Mouse (Mus musculus) megakaryocyte, embryonic 14.5 days (primary cell): ENCODE results near the gene Nfrkb.

Source experiments
- FLI1 ChIP-seq: IDR thresholded peaks from 2 replicates; pipeline ENCODE4 v1.6.1; 2012; ENCODE audit warnings: low read length, inconsistent platforms, mixed read lengths
- GATA1 ChIP-seq: IDR thresholded peaks from 3 replicates; pipeline ENCODE4 v1.6.1; 2012; ENCODE audit warnings: mixed read lengths, low read length, inconsistent platforms, borderline replicate concordance

- TF ChIP-seq GATA1 (no peak), FLI1 (no peak)
Observed at GRCm38 (mm10) chr9:31352716-31353115, 33.3 kb upstream of the Nfrkb start.
